Mouse (Mus musculus) spleen, adult 2 months (tissue): Measurements from ENCODE around the gene B4galt5.

Experiments
- CTCF ChIP-seq: fragments of 200-500 bp; IDR thresholded peaks from 2 replicates; pipeline ENCODE4 v1.5.1; 2011; ENCODE audit warnings: mild to moderate bottlenecking, inconsistent platforms; ENCODE audit not compliant: insufficient read depth, insufficient read length, insufficient replicate concordance; ENCODE audit errors: extremely low read depth
- POLR2A ChIP-seq: fragments of 200-500 bp; IDR thresholded peaks from 2 replicates; pipeline ENCODE4 v1.6.1; 2011; ENCODE audit warnings: low read depth, low read length, inconsistent platforms

DNA sequence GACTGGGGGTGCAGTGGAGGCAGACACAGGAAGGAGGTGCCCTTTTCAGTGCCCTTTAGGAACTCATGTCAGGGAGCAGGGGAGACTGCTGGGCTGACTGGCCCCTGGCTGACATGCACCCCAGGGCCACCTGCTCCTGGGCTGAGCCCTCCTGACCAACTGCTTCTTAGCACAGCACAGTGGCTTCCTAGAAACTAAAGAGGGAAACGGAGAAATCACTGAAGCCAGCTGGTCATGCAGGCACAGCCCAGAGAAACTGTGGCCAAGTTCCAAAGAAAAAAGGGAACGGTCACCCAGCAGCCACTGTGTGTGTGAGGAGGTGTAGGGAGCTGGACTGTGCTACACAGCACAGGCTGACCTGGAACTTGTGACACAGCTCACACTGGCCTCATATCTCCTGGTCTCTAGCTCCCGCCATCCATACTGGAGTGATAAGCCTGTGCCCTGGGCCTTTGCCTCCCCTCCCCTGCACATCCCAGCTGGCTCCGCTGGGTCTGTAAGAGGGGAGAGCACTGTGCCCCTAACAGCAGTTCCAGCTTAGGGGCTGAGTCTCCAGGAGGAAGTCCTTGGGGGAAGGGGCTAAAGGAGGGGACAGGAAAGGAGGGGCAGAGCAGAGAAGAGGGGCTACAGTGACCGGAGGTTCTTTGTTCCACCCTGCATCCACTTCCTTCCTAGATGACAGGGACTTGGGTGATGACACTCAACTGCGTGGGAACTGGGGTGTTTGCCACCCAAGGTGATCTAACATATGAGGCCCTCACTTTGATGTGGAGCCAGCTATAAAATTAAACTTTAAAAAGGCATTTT lies 48.9 kb downstream of the B4galt5 start:
- TF ChIP-seq POLR2A (no peak), CTCF (no peak)
